Mouse (Mus musculus): ENCODE data around the gene Cmya5.

- TF ChIP-seq CTCF (IDR thresholded peaks at IDR 0.05; ENCODE audit: borderline replicate concordance, insufficient read depth, low read depth, low read length) (no peak), POLR2A (IDR thresholded peaks at IDR 0.05; ENCODE audit: borderline replicate concordance, insufficient read depth, low read length) (no peak)
These were observed 8.3 kb downstream of the Cmya5 start for GRCm38 (mm10) chr13:93136251-93136650.
